Mouse (Mus musculus) MEL (cell line): ENCODE data around the gene Olfr1454. TPM values are rescaled to one million over a fixed set of nuclear protein-coding genes. Genes with fewer than 3 reads are reported as not detected.

Experiments
- DNase-seq: peaks from one replicate; pipeline ENCODE4 v3.0.0; 2011; ENCODE audit warnings: low read depth, low spot score
- H3K27ac ChIP-seq: 2 replicates; pipeline ENCODE4 v1.5.1; 2012; ENCODE audit warnings: low read depth, mild to moderate bottlenecking, control low read depth, low read length, moderate library complexity; ENCODE audit not compliant: control insufficient read depth
- H3K27me3 ChIP-seq, 2 experiments: fragments of 150-350 bp in 1 of 2; sonication (generic) in 1 of 2; 2 replicates each; pipeline ENCODE4 v1.6.1; 2012; ENCODE audit warnings: low read length in 2 of 2, mild to moderate bottlenecking in 2 of 2, improper control_type of control experiment in 1 of 2, moderate library complexity in 1 of 2; ENCODE audit not compliant: insufficient read depth in 2 of 2, control insufficient read depth in 1 of 2
- H3K36me3 ChIP-seq, 2 experiments: 2 replicates each; pipeline ENCODE4 v1.6.1; 2012 to 2014; ENCODE audit warnings: low read length in 2 of 2, improper control_type of control experiment in 1 of 2, inconsistent platforms in 1 of 2, mild to moderate bottlenecking in 1 of 2; ENCODE audit not compliant: insufficient read depth in 2 of 2, control insufficient read depth in 1 of 2
- H3K4me1 ChIP-seq, 2 experiments: fragments of 150-350 bp in 1 of 2; sonication (generic) in 1 of 2; 2 replicates each; pipeline ENCODE4 v1.6.1; 2012; ENCODE audit warnings: low read length in 2 of 2, improper control_type of control experiment in 1 of 2, mild to moderate bottlenecking in 1 of 2; ENCODE audit not compliant: insufficient read depth in 2 of 2, control insufficient read depth in 1 of 2
- H3K4me3 ChIP-seq, 2 experiments: fragments of 150-350 bp in 1 of 2; sonication (generic) in 1 of 2; 2 replicates each; pipeline ENCODE4 v1.5.1; 2012; ENCODE audit warnings: low read depth in 2 of 2, low read length in 2 of 2, mild to moderate bottlenecking in 2 of 2, moderate library complexity in 2 of 2, control low read depth in 1 of 2, improper control_type of control experiment in 1 of 2; ENCODE audit not compliant: control insufficient read depth in 1 of 2, insufficient read depth in 1 of 2
- H3K79me2 ChIP-seq: 2 replicates; pipeline ENCODE4 v1.6.1; 2012; ENCODE audit warnings: mild to moderate bottlenecking, low read length, moderate library complexity; ENCODE audit not compliant: control insufficient read depth, poor library complexity, insufficient read depth
- H3K9ac ChIP-seq: 2 replicates; pipeline ENCODE4 v1.6.1; 2012; ENCODE audit warnings: low read depth, mild to moderate bottlenecking, control low read depth, low read length, moderate library complexity; ENCODE audit not compliant: control insufficient read depth, poor library complexity, severe bottlenecking
- H3K9me3 ChIP-seq: fragments of 150-350 bp; sonication (generic); replicated peaks from 2 replicates; pipeline ENCODE4 v1.6.1; 2012; ENCODE audit warnings: mild to moderate bottlenecking, low read length, improper control_type of control experiment, moderate library complexity; ENCODE audit not compliant: insufficient read depth
- CHD1 ChIP-seq: IDR thresholded peaks from 2 replicates; pipeline ENCODE4 v1.6.1; 2012; ENCODE audit warnings: low read depth, mild to moderate bottlenecking, inconsistent platforms, low read length, improper control_type of control experiment
- CHD2 ChIP-seq: IDR thresholded peaks from 2 replicates; pipeline ENCODE4 v1.6.1; 2011; ENCODE audit warnings: low read length, improper control_type of control experiment
- CTCF ChIP-seq, 3 experiments: IDR thresholded peaks in 2 of 3; conservative IDR thresholded peaks in 1 of 3; 2 replicates each; pipeline ENCODE4 v1.5.1; 2011 to 2012; ENCODE audit warnings: low read length in 3 of 3, low read depth in 2 of 3, mild to moderate bottlenecking in 2 of 3, improper control_type of control experiment in 1 of 3, inconsistent platforms in 1 of 3, mixed read lengths in 1 of 3, moderate library complexity in 1 of 3; ENCODE audit not compliant: control insufficient read depth in 1 of 3, insufficient read depth in 1 of 3, poor library complexity in 1 of 3, severe bottlenecking in 1 of 3
- GABPA ChIP-seq: IDR thresholded peaks from 2 replicates; pipeline ENCODE4 v1.6.1; 2012; ENCODE audit warnings: low read depth, mild to moderate bottlenecking, inconsistent platforms, low read length, improper control_type of control experiment, moderate library complexity
- KAT2A ChIP-seq: conservative IDR thresholded peaks from 2 replicates; pipeline ENCODE4 v1.6.1; 2012; ENCODE audit warnings: low read depth, low read length, improper control_type of control experiment, inconsistent platforms
- MAX ChIP-seq: IDR thresholded peaks from 2 replicates; pipeline ENCODE4 v1.6.1; 2011; ENCODE audit warnings: low read length, improper control_type of control experiment
- MAZ ChIP-seq: IDR thresholded peaks from 2 replicates; pipeline ENCODE4 v1.6.1; 2012; ENCODE audit warnings: low read depth, mild to moderate bottlenecking, inconsistent platforms, low read length, improper control_type of control experiment
- MEF2A ChIP-seq: IDR thresholded peaks from 2 replicates; pipeline ENCODE4 v1.6.1; 2014; ENCODE audit warnings: low read depth, mild to moderate bottlenecking, inconsistent platforms, low read length, improper control_type of control experiment; ENCODE audit not compliant: poor library complexity, insufficient replicate concordance, severe bottlenecking; ENCODE audit errors: extremely low read depth
- MXI1 ChIP-seq: IDR thresholded peaks from 2 replicates; pipeline ENCODE4 v1.6.1; 2011; ENCODE audit warnings: mild to moderate bottlenecking, low read depth, low read length, improper control_type of control experiment
- MYB ChIP-seq: IDR thresholded peaks from 2 replicates; pipeline ENCODE4 v1.6.1; 2011; ENCODE audit warnings: mild to moderate bottlenecking, low read depth, low read length, improper control_type of control experiment
- MYC ChIP-seq: IDR thresholded peaks from 2 replicates; pipeline ENCODE4 v1.6.1; 2011; ENCODE audit warnings: low read depth, mild to moderate bottlenecking, low read length, improper control_type of control experiment, moderate library complexity
- NELFE ChIP-seq: IDR thresholded peaks from 2 replicates; pipeline ENCODE4 v1.6.1; 2011; ENCODE audit warnings: low read depth, low read length, improper control_type of control experiment
- NRF1 ChIP-seq: IDR thresholded peaks from 2 replicates; pipeline ENCODE4 v1.6.1; 2014; ENCODE audit warnings: low read depth, mild to moderate bottlenecking, inconsistent platforms, low read length, improper control_type of control experiment, moderate library complexity; ENCODE audit not compliant: poor library complexity, insufficient read depth, severe bottlenecking
- POLR2A ChIP-seq, 2 experiments: IDR thresholded peaks; 2 replicates each; pipeline ENCODE4 v1.6.1; 2011 to 2012; ENCODE audit warnings: low read length in 2 of 2, mild to moderate bottlenecking in 2 of 2, control low read depth in 1 of 2, improper control_type of control experiment in 1 of 2, low read depth in 1 of 2, moderate library complexity in 1 of 2; ENCODE audit not compliant: control insufficient read depth in 1 of 2, insufficient read depth in 1 of 2, poor library complexity in 1 of 2
- RAD21 ChIP-seq: IDR thresholded peaks from 2 replicates; pipeline ENCODE4 v1.6.1; 2011; ENCODE audit warnings: mild to moderate bottlenecking, low read depth, low read length, improper control_type of control experiment
- SIN3A ChIP-seq: IDR thresholded peaks from 2 replicates; pipeline ENCODE4 v1.6.1; 2012; ENCODE audit warnings: low read length, improper control_type of control experiment, inconsistent platforms
- TBP ChIP-seq: IDR thresholded peaks from 2 replicates; pipeline ENCODE4 v1.8.0; 2011; ENCODE audit warnings: low read depth, low read length, improper control_type of control experiment
- TCF12 ChIP-seq: IDR thresholded peaks from 2 replicates; pipeline ENCODE4 v1.6.1; 2014; ENCODE audit warnings: low read depth, mild to moderate bottlenecking, inconsistent platforms, low read length, improper control_type of control experiment, moderate library complexity
- ZKSCAN1 ChIP-seq: IDR thresholded peaks from 2 replicates; pipeline ENCODE4 v1.6.1; 2012; ENCODE audit warnings: low read depth, mild to moderate bottlenecking, inconsistent platforms, low read length, improper control_type of control experiment, moderate library complexity
- polyA plus RNA-seq, 2 experiments: library from polyadenylated mRNA; stranded (reverse) in 1 of 2; unstranded in 1 of 2; fragments of >175 nt in 1 of 2; fragments of >200 nt in 1 of 2; gene quantifications; 2 replicates each; pipeline versions ENCODE4 v1.2.1 to v1.2.4; 2012; ENCODE audit warnings: low replicate concordance in 2 of 2, low read depth in 1 of 2; ENCODE audit not compliant: insufficient read length in 2 of 2, insufficient read depth in 1 of 2, missing spikeins in 1 of 2
- total RNA-seq: library from RNA; depleted of rRNA; stranded (reverse); fragments of 300-350 nt; gene quantifications from 2 replicates; pipeline ENCODE4 v1.2.3, GENCODE M21; 2012; rRNA removed

The Olfr1454 gene
- total RNA-seq (not detected in 2 replicates), polyA plus RNA-seq (not detected)

GRCm38 (mm10) chr19:13060310-13060709 is at the start of gene Olfr1454:
TSS of gene Olfr1454 (plus strand) at chr19:13060610.
- H3K27me3 ChIP-seq: no peaks in the 10 kb centered on the region
- DNase-seq: no peak
- H3K36me3 ChIP-seq: no peaks in the 10 kb centered on the region
- H3K4me1 ChIP-seq: no peaks in the 10 kb centered on the region
- H3K9ac ChIP-seq: no peak within 1 kb of the TSS
- no peaks in the 10 kb centered on the region for H3K79me2 ChIP-seq
- no peaks in the 10 kb centered on the region for H3K9me3 ChIP-seq
- no peak for TF ChIP-seq POLR2A (IDR thresholded peaks at IDR 0.05; ENCODE audit: control insufficient read depth in 1 of 2, insufficient read depth in 1 of 2, low read depth in 1 of 2, low read length in 2 of 2, poor library complexity in 1 of 2)
- no peak for TF ChIP-seq NELFE
- TF ChIP-seq GABPA: no peak
- no peak for TF ChIP-seq CTCF (IDR thresholded peaks at IDR 0.05 in 2 of 3, conservative IDR thresholded peaks at IDR 0.05 in 1 of 3; ENCODE audit: control insufficient read depth in 1 of 3, insufficient read depth in 1 of 3, low read depth in 2 of 3, low read length in 3 of 3, poor library complexity in 1 of 3, severe bottlenecking in 1 of 3)
- TF ChIP-seq MEF2A: no peak
- TF ChIP-seq SIN3A: no peak
- H3K4me3 ChIP-seq: no peak within 1 kb of the TSS
- no peak within 1 kb of the TSS for H3K27ac ChIP-seq

- TF ChIP-seq MAZ (no peak), NRF1 (no peak), MYB (no peak), TBP (no peak), SIN3A (no peak), MAX (no peak), CHD2 (no peak), MXI1 (no peak)
- TF ChIP-seq, all 39 proteins: peak for 0
- H3K36me3 ChIP-seq: no peaks in the 10 kb centered on the region
- H3K27ac ChIP-seq: no peak within 1 kb of the TSS
Observed at GRCm38 (mm10) chr19:13028227-13028626, 32.2 kb upstream of the Olfr1454 start, which contains the start of gene Olfr1453. TSS of gene Olfr1453 (minus strand) at chr19:13028327.

GRCm38 (mm10) chr19:13093908-13094307 is 33.5 kb downstream of the Olfr1454 start:
- Histone ChIP-seq H3K4me3 (no peak overlapping the region), H3K9ac (no peak overlapping the region), H3K27me3 (no peaks in the 10 kb centered on the region), H3K4me1 (no peaks in the 10 kb centered on the region), H3K79me2 (no peaks in the 10 kb centered on the region), H3K9me3 (no peaks in the 10 kb centered on the region), H3K27ac (no peak overlapping the region), H3K36me3 (no peaks in the 10 kb centered on the region)
- TF ChIP-seq KAT2A (no peak), TBP (no peak), MAX (no peak), MYC (no peak), RAD21 (no peak), SIN3A (no peak), CHD2 (no peak), CHD1 (no peak), TCF12 (no peak), CTCF (IDR thresholded peaks at IDR 0.05 in 2 of 3, conservative IDR thresholded peaks at IDR 0.05 in 1 of 3; ENCODE audit: control insufficient read depth in 1 of 3, insufficient read depth in 1 of 3, low read depth in 2 of 3, low read length in 3 of 3, poor library complexity in 1 of 3, severe bottlenecking in 1 of 3) (no peak), NELFE (no peak), ZKSCAN1 (no peak)
- DNase-seq: no peak

More at GRCm38 (mm10) chr19:13028227-13028626, 32.2 kb upstream of the Olfr1454 start, which contains the start of gene Olfr1453:
- H3K9ac ChIP-seq: no peak within 1 kb of the TSS
- no peak within 1 kb of the TSS for H3K4me3 ChIP-seq
- no peak for DNase-seq
- H3K9me3 ChIP-seq: no peaks in the 10 kb centered on the region
- H3K79me2 ChIP-seq: no peaks in the 10 kb centered on the region
- H3K4me1 ChIP-seq: no peaks in the 10 kb centered on the region
- no peaks in the 10 kb centered on the region for H3K27me3 ChIP-seq
